Mouse (Mus musculus) CH12.LX (cell line): ENCODE data around the gene Ttn.

Experiments
- EP300 ChIP-seq: IDR thresholded peaks from 2 replicates; pipeline ENCODE4 v1.6.1; 2011; ENCODE audit warnings: low read length, improper control_type of control experiment
- POLR2A ChIP-seq: IDR thresholded peaks from 2 replicates; pipeline ENCODE4 v1.6.1; 2011; ENCODE audit warnings: low read depth, mild to moderate bottlenecking, improper control_type of control experiment, low read length

GRCm38 (mm10) chr2:76702188-76702587 lies 280.2 kb downstream of the Ttn start:
- TF ChIP-seq EP300 = no peak
- TF ChIP-seq POLR2A = no peak
